Mouse (Mus musculus) heart, embryonic 14.5 days (tissue): Measurements from ENCODE around the gene Fam83f. TPM values are rescaled to one million over a fixed set of nuclear protein-coding genes. Genes with fewer than 3 reads are reported as not detected.

Experiments used
- ATAC-seq: fragments of 200-750 bp; cut with Nextera tagmentation; 2 replicates; pipeline ENCODE4 v1.8.0; 2017; ENCODE audit warnings: low read depth, moderate TSS enrichment; ENCODE audit not compliant: insufficient number of reproducible peaks, insufficient read depth, low FRiP score
- H3K27ac ChIP-seq, 2 experiments: fragments of 200-500 bp in 1 of 2; fragments of 300-500 bp in 1 of 2; sonication (generic) in 1 of 2; replicated peaks in 1 of 2; 2 replicates each; pipeline ENCODE4 v1.5.1; 2012 to 2014; ENCODE audit warnings: low read depth in 2 of 2, low read length in 2 of 2, control low read depth in 1 of 2, mild to moderate bottlenecking in 1 of 2, mixed read lengths in 1 of 2; ENCODE audit not compliant: control insufficient read depth in 1 of 2, insufficient read depth in 1 of 2
- H3K27me3 ChIP-seq: fragments of 300-500 bp; sonication (generic); 2 replicates; pipeline ENCODE4 v1.6.1; 2014; ENCODE audit warnings: mild to moderate bottlenecking, low read length, control low read depth; ENCODE audit not compliant: control insufficient read depth, insufficient read depth
- H3K36me3 ChIP-seq: fragments of 300-500 bp; sonication (generic); 2 replicates; pipeline ENCODE4 v1.6.1; 2014; ENCODE audit warnings: mild to moderate bottlenecking, control low read depth, low read length, mixed read lengths; ENCODE audit not compliant: control insufficient read depth, insufficient read depth
- H3K4me1 ChIP-seq, 2 experiments: fragments of 200-500 bp in 1 of 2; fragments of 300-500 bp in 1 of 2; sonication (generic) in 1 of 2; 2 replicates each; pipeline ENCODE4 v1.6.1; 2012 to 2014; ENCODE audit warnings: low read length in 2 of 2, control low read depth in 1 of 2, mixed read lengths in 1 of 2; ENCODE audit not compliant: control insufficient read depth in 2 of 2, insufficient read depth in 2 of 2
- H3K4me2 ChIP-seq: fragments of 300-500 bp; sonication (generic); 2 replicates; pipeline ENCODE4 v1.6.1; 2014; ENCODE audit warnings: mild to moderate bottlenecking, low read length
- H3K4me3 ChIP-seq, 2 experiments: fragments of 200-500 bp in 1 of 2; fragments of 300-500 bp in 1 of 2; sonication (generic) in 1 of 2; 2 replicates each; pipeline ENCODE4 v1.5.1; 2012 to 2014; ENCODE audit warnings: low read length in 2 of 2, mild to moderate bottlenecking in 2 of 2, control low read depth in 1 of 2, low read depth in 1 of 2, moderate library complexity in 1 of 2; ENCODE audit not compliant: control insufficient read depth in 1 of 2, insufficient read depth in 1 of 2
- H3K9ac ChIP-seq: fragments of 300-500 bp; sonication (generic); 2 replicates; pipeline ENCODE4 v1.6.1; 2014; ENCODE audit warnings: mild to moderate bottlenecking, low read length
- H3K9me3 ChIP-seq: fragments of 300-500 bp; sonication (generic); 2 replicates; pipeline ENCODE4 v1.6.1; 2016; ENCODE audit warnings: low read length, control low read depth; ENCODE audit not compliant: control insufficient read depth
- WGBS: fragments of 180-500 bp; shearing (Covaris S2); extraction: QIAGEN DNeasy Blood & Tissue Kit; methylation state at CpG from one replicate; pipeline ENCODE4 v1.1.7; 2014; 5-methylcytosine and 5-hydroxymethylcytosine counted together
- polyA plus RNA-seq: library from polyadenylated mRNA; unstranded; fragments of >200 nt; fragmentation: Nextera tagmentation; extraction: Ambion mirVana; gene quantifications from 2 replicates; pipeline ENCODE4 v1.2.1, GENCODE M21; 2014

Fam83f gene
- polyA plus RNA-seq, 1 experiment from 2014 or later, result 0.07 TPM

DNA sequence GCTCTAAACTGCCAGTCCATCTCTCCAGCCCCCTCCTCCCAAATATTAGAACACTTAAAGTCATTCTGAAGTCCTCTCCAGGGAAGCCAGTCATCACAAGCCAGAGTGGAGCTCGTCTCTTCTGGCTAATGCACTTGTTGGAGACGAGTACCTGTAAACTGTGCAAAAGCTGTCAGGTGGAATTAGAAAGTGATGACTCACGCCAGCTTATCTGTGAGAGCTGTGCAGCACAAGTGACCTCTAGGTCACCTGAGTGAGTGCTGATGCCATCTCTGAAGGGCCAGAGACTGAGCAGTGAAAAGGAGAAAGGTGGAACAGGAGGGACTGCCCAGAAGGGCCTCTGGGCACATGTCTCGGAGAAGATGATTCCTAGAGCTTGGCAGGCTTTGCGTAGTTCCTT is 48.6 kb downstream of the Fam83f start:
- no peak overlapping the region for H3K27ac ChIP-seq
- no peaks in the 10 kb centered on the region for H3K9me3 ChIP-seq
- H3K4me2 ChIP-seq, result no peak overlapping the region
- no peaks in the 10 kb centered on the region for H3K36me3 ChIP-seq
- H3K9ac ChIP-seq, result no peak overlapping the region
- ATAC-seq, result no peak
- 27% methylated on average over 5 of the region's 5 CpGs for WGBS
- peaks cover 5 to 11% of the 10 kb centered on the region in 2 experiments; a peak in 3 of 4 replicates for H3K4me1 ChIP-seq
- no peak overlapping the region for H3K4me3 ChIP-seq
- H3K27me3 ChIP-seq, result no peaks in the 10 kb centered on the region

DNA sequence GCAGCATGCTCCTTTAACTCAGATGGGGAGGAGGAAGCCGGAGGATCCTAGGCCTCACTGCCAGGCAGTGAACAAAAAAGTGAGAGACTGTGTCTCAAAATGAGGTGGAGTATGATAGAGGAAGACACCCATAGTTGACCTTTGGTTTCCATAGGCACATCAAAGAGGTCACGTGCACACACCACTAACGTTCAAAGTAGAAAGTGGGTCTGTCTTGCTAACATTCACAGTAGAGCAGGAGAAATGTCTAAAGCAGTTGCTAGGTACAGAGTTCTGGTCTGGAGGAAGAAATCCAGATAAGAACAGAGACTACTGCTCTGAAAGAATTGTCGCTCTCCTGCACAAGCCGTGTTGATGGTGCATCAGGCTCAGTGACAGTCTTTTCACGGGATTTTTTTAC is 50.2 kb downstream of the Fam83f start:
- 69% methylated on average over 6 of the region's 6 CpGs for WGBS

DNA sequence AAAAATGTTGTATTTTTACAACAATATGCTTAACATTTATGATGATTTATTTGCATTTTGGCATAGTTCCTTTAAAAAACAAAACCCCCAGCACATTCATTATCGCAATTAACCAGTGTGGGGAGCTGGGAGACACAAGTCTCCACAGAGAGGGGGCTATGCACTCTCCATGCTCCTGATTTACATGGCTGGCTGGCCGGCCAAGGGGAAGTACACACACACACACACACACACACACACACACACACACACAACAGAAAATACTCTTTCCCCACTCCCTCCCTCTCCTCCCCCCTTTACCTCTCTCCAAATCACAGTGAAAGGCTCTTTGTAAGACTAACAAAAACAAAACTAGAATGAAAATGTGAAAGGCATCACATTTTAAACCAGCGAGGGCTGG is 50.7 kb downstream of the Fam83f start:
- Histone ChIP-seq H3K9ac (no peak overlapping the region), H3K4me3 (no peak overlapping the region), H3K27me3 (no peaks in the 10 kb centered on the region), H3K36me3 (no peaks in the 10 kb centered on the region), H3K4me1 (peaks cover 5 to 11% of the 10 kb centered on the region in 2 experiments; a peak in 3 of 4 replicates), H3K4me2 (no peak overlapping the region), H3K9me3 (no peaks in the 10 kb centered on the region), H3K27ac (no peak overlapping the region)
- no peak for ATAC-seq
- WGBS, result 64% methylated on average over 3 of the region's 3 CpGs

More for the DNA sequence above, 50.2 kb downstream of the Fam83f start:
- Histone ChIP-seq H3K9ac (no peak overlapping the region), H3K4me2 (no peak overlapping the region), H3K27me3 (no peaks in the 10 kb centered on the region), H3K9me3 (no peaks in the 10 kb centered on the region), H3K36me3 (no peaks in the 10 kb centered on the region), H3K4me1 (peaks cover 5 to 11% of the 10 kb centered on the region in 2 experiments; a peak in 3 of 4 replicates), H3K4me3 (no peak overlapping the region), H3K27ac (no peak overlapping the region)
- ATAC-seq, result no peak

DNA sequence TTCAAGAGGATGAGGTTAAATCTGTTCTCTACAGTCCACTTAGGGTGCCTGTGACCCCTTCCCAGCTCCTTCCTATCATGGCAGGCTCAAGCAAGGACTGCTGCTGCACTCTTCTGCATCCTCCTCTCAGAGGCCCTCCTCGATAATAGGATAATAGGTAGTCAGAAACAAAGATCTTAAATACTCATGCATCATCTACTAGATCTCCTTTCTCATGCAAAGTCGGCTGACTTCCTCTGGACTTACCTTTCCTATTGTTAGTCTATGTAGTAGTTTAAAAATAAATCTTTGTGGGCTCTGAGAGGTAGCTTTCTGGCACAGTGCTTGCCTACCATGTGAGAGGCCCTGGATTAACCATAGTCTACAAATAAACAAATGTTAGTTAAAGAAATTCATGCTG is 57.8 kb downstream of the Fam83f start:
- Histone ChIP-seq H3K27me3 (no peaks in the 10 kb centered on the region), H3K36me3 (no peaks in the 10 kb centered on the region), H3K9me3 (no peaks in the 10 kb centered on the region), H3K4me1 (peaks cover 0 to 12% of the 10 kb centered on the region in 2 experiments; a peak in 2 of 4 replicates), H3K27ac (no peak overlapping the region), H3K4me3 (no peak overlapping the region), H3K4me2 (no peak overlapping the region), H3K9ac (no peak overlapping the region)
- ATAC-seq, result no peak
- WGBS, result 54% methylated on average over 2 of the region's 2 CpGs

DNA sequence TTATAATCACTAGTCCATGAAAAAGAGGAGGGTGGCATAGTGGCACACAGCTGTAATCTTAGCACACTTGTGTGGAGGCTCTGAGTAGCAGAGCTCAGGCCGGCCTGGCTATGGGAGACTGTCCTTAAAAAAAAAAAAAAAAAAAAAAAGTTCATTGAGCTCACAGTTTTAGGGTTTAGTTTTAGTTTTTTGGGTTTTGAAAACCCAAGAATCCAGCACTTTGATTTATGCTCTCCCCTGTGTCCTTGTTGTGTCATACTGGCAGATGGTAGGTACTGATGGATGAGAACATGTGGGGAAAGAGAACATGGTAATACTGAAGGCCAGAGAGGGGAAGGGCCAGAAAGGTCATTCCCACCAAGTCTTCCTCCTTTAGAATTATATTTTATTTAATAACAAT is 59.4 kb downstream of the Fam83f start:
- Histone ChIP-seq H3K9me3 (no peaks in the 10 kb centered on the region), H3K27ac (no peak overlapping the region), H3K36me3 (no peaks in the 10 kb centered on the region), H3K4me3 (no peak overlapping the region), H3K4me2 (no peak overlapping the region), H3K4me1 (peaks cover 0 to 12% of the 10 kb centered on the region in 2 experiments; a peak in 2 of 4 replicates), H3K27me3 (no peaks in the 10 kb centered on the region), H3K9ac (no peak overlapping the region)
- WGBS, result 91% methylated on average over 1 of the region's 1 CpGs
- no peak for ATAC-seq

DNA sequence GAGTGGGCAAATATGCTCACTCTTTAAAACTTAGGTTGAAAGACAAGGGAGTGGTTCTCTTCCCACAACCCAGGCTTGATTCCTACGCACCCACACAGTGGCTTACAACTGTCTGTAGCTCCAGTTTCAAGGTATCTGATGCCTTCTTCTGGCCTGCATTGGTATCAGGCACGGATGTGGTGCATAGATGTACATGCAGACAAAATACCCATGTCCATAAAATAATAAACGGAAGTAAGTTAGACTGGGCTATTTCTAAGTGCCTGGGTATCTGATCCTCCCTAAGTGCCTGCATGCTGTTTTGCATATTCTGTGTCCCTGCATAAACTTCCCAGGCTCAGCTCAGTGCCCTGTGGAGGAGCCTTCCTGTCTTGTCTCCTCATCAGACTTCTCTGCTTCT is 59.9 kb downstream of the Fam83f start:
- Histone ChIP-seq H3K9ac (no peak overlapping the region), H3K36me3 (no peaks in the 10 kb centered on the region), H3K4me2 (no peak overlapping the region), H3K27ac (no peak overlapping the region), H3K4me3 (no peak overlapping the region), H3K27me3 (no peaks in the 10 kb centered on the region), H3K9me3 (no peaks in the 10 kb centered on the region), H3K4me1 (peaks cover 0 to 12% of the 10 kb centered on the region in 2 experiments; a peak in 2 of 4 replicates)
- 67% methylated on average over 3 of the region's 3 CpGs for WGBS
- ATAC-seq, result no peak

DNA sequence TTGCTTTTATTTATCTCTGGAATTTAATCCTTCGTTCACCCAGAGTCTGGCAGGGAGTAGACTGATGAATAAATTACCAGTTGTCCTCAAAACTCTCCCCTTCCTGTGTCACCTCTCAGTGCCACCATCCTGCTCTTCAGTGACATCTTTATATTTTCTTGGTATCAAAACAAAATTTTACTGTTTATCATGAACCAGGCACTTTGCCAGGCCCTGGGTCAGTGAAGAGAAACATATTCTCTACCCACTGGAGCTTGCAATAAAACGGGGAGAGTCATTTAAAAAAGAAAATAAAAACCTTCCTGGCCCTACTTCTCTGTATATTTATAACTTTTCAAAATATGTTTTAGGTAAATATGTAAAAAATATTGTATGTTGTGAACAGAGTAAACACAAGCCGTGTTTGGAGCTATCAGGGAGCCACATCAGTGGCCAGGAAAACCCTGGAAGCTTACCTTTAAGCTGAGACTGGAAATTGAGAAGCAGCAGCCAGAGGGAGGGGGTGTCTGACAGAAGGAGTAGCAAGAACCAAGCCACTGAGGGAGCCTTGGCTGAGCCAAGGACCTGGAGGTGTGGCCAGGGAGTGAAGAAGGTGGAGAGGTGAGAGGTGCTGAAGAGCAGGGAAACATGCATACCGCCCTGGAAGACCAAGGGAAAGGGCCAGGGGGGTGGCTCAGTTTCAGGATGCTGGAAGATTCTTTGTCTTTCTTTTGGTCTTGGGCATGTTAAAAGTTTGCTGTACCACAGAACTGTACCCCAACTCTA is 60.8 kb downstream of the Fam83f start:
- ATAC-seq, result no peak
- H3K9ac ChIP-seq, result no peak overlapping the region
- no peaks in the 10 kb centered on the region for H3K27me3 ChIP-seq
- H3K4me3 ChIP-seq, result no peak overlapping the region
- H3K27ac ChIP-seq, result no peak overlapping the region
- H3K9me3 ChIP-seq, result no peaks in the 10 kb centered on the region
- no peaks in the 10 kb centered on the region for H3K36me3 ChIP-seq
- WGBS, result 37% methylated on average over 4 of the region's 4 CpGs
- no peak overlapping the region for H3K4me2 ChIP-seq
- peaks cover 0 to 12% of the 10 kb centered on the region in 2 experiments; a peak in 2 of 4 replicates for H3K4me1 ChIP-seq

DNA sequence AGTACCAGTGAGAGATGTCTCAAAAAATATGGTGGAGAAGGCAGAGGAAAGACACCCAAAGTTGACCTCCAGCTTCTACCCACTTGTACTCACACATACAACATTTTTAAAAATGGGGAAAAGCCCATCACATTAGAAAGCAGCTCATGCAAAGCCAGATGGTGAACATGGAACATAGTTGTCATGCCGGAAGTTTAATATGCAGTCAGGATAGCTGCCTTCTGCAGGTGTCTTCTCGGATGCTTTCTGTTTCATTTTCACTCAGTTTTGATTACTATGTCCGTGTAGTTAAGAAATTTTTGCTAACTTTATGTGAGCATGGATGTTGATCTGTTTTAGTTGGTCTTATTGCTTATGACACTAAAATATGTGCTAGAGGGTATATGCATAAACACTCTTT is 63.7 kb downstream of the Fam83f start:
- Histone ChIP-seq H3K9me3 (no peaks in the 10 kb centered on the region), H3K4me3 (no peak overlapping the region), H3K27ac (no peak overlapping the region), H3K4me1 (peaks cover 0 to 12% of the 10 kb centered on the region in 2 experiments; a peak in 2 of 4 replicates), H3K27me3 (no peaks in the 10 kb centered on the region), H3K36me3 (no peaks in the 10 kb centered on the region), H3K4me2 (no peak overlapping the region), H3K9ac (no peak overlapping the region)
- ATAC-seq, result no peak
- 81% methylated on average over 3 of the region's 3 CpGs for WGBS
